Mouse (Mus musculus): ENCODE measurements around the gene Hmga1b.
"Not testable (repeated sequence)": the region's sequence is repeated elsewhere in the genome, so short reads cannot be mapped to it uniquely, and the experiment has no call there.

The Hmga1b gene

GRCm38 (mm10) chr11:120731858-120732680, 30.5 kb upstream of the Hmga1b start, which contains the start of gene Cbr2:
Gene Cbr2 (minus strand): TSS chr11:120732114.
- DNase-seq (ENCODE audit: low spot score): no peak

GRCm38 (mm10) chr11:120733521-120733920, 29.1 kb upstream of the Hmga1b start:
- DNase-seq (ENCODE audit: low spot score): no peak

GRCm38 (mm10) chr11:120736424-120736823, 26.2 kb upstream of the Hmga1b start:
- no peak for DNase-seq (ENCODE audit: low spot score)

- DNase-seq (ENCODE audit: low spot score): no peak
Measured at GRCm38 (mm10) chr11:120740981-120741380, 21.6 kb upstream of the Hmga1b start.

GRCm38 (mm10) chr11:120744121-120744701, 18.4 kb upstream of the Hmga1b start:
- DNase-seq (ENCODE audit: low spot score): no peak

- DNase-seq (ENCODE audit: low spot score): no peak
Measured at GRCm38 (mm10) chr11:120747974-120748373, 14.6 kb upstream of the Hmga1b start.

- no peak for DNase-seq (ENCODE audit: low spot score)
Measured at GRCm38 (mm10) chr11:120749430-120749829, 13.2 kb upstream of the Hmga1b start.

GRCm38 (mm10) chr11:120751606-120752005, 11.0 kb upstream of the Hmga1b start:
- DNase-seq (ENCODE audit: low spot score): no peak

- no peak for DNase-seq (ENCODE audit: low spot score)
Measured at GRCm38 (mm10) chr11:120760236-120760635, 2.4 kb upstream of the Hmga1b start.

GRCm38 (mm10) chr11:120761811-120762671, 553 bp upstream of the Hmga1b start:
- no peak for DNase-seq (ENCODE audit: low spot score)

GRCm38 (mm10) chr11:120763121-120763999, 766 bp downstream of the Hmga1b start:
- not testable (repeated sequence) for DNase-seq (ENCODE audit: low spot score)

- DNase-seq (ENCODE audit: low spot score): not testable (repeated sequence)
Measured at GRCm38 (mm10) chr11:120767023-120767422, 4.4 kb downstream of the Hmga1b start.

- no peak for DNase-seq (ENCODE audit: low spot score)
Measured at GRCm38 (mm10) chr11:120768206-120768605, 5.6 kb downstream of the Hmga1b start.

- peak; percentile 38 for DNase-seq (ENCODE audit: low spot score)
Measured at GRCm38 (mm10) chr11:120772749-120773148, 10.2 kb downstream of the Hmga1b start.

- peak; percentile 35 for DNase-seq (ENCODE audit: low spot score)
Measured at GRCm38 (mm10) chr11:120773463-120774190, 11.0 kb downstream of the Hmga1b start.

- DNase-seq (ENCODE audit: low spot score): peak; percentile 98
Measured at GRCm38 (mm10) chr11:120775774-120776469, 13.3 kb downstream of the Hmga1b start.

- no peak for DNase-seq (ENCODE audit: low spot score)
Measured at GRCm38 (mm10) chr11:120777123-120777522, 14.5 kb downstream of the Hmga1b start.

- no peak for DNase-seq (ENCODE audit: low spot score)
Measured at GRCm38 (mm10) chr11:120779876-120780275, 17.3 kb downstream of the Hmga1b start.

- DNase-seq (ENCODE audit: low spot score): not testable (repeated sequence)
Measured at GRCm38 (mm10) chr11:120781361-120781760, 18.8 kb downstream of the Hmga1b start.

- no peak for DNase-seq (ENCODE audit: low spot score)
Measured at GRCm38 (mm10) chr11:120783426-120784063, 21.0 kb downstream of the Hmga1b start.
